Mouse (Mus musculus): ENCODE measurements around the gene Gm28308. TPM values are rescaled to one million over a fixed set of nuclear protein-coding genes. Genes with fewer than 3 reads are reported as not detected.

Gm28308 gene
- polyA plus RNA-seq, 1 experiment from 2014 or later = not detected

GRCm38 (mm10) chr6:52215070-52215469 is 1.9 kb upstream of the Gm28308 start:
- Histone ChIP-seq H3K4me1 (peaks cover 27% of the 10 kb centered on the region), H3K4me3 (no peak overlapping the region), H3K36me3 (no peaks in the 10 kb centered on the region), H3K27ac (replicated peaks) (no peak overlapping the region), H3K9ac (no peak overlapping the region), H3K27me3 (replicated peaks) (peaks cover 100% of the 10 kb centered on the region), H3K4me2 (no peak overlapping the region), H3K9me3 (no peaks in the 10 kb centered on the region)
- no peak for ATAC-seq (ENCODE audit: extremely low read depth, insufficient number of reproducible peaks, low FRiP score, low TSS enrichment)
- WGBS = 17% methylated on average over 3 of the region's 3 CpGs

GRCm38 (mm10) chr6:52214271-52214670 is 1.1 kb upstream of the Gm28308 start:
- no peak overlapping the region for H3K4me2 ChIP-seq
- no peak overlapping the region for H3K27ac ChIP-seq (replicated peaks)
- peaks cover 27% of the 10 kb centered on the region for H3K4me1 ChIP-seq
- WGBS = 19% methylated on average over 5 of the region's 5 CpGs
- no peaks in the 10 kb centered on the region for H3K9me3 ChIP-seq
- no peak overlapping the region for H3K9ac ChIP-seq
- H3K27me3 ChIP-seq (replicated peaks) = peaks cover 100% of the 10 kb centered on the region
- no peaks in the 10 kb centered on the region for H3K36me3 ChIP-seq
- ATAC-seq (ENCODE audit: extremely low read depth, insufficient number of reproducible peaks, low FRiP score, low TSS enrichment) = no peak
- H3K4me3 ChIP-seq = no peak overlapping the region

GRCm38 (mm10) chr6:52212556-52213118 is 502 bp downstream of the Gm28308 start:
- Histone ChIP-seq H3K36me3 (no peaks in the 10 kb centered on the region), H3K4me1 (peaks cover 34% of the 10 kb centered on the region), H3K4me2 (peak overlapping the region; percentile 53), H3K9ac (no peak overlapping the region), H3K4me3 (peak overlapping the region; percentile 41), H3K27ac (replicated peaks) (no peak overlapping the region), H3K27me3 (replicated peaks) (peaks cover 100% of the 10 kb centered on the region), H3K9me3 (no peaks in the 10 kb centered on the region)
- no peak for ATAC-seq (ENCODE audit: extremely low read depth, insufficient number of reproducible peaks, low FRiP score, low TSS enrichment)
- 1% methylated on average over 22 of the region's 22 CpGs for WGBS

- Histone ChIP-seq H3K9me3 (no peaks in the 10 kb centered on the region), H3K4me3 (peak overlapping the region; percentile 41), H3K36me3 (no peaks in the 10 kb centered on the region), H3K27ac (replicated peaks) (no peak overlapping the region), H3K4me1 (peaks cover 27% of the 10 kb centered on the region), H3K4me2 (peak overlapping the region; percentile 53), H3K27me3 (replicated peaks) (peaks cover 100% of the 10 kb centered on the region), H3K9ac (peak overlapping the region; percentile 34; the same call in 1 of the 2 replicates)
- no peak for ATAC-seq (ENCODE audit: extremely low read depth, insufficient number of reproducible peaks, low FRiP score, low TSS enrichment)
- WGBS = 3% methylated on average over 13 of the region's 13 CpGs
Observed at GRCm38 (mm10) chr6:52211961-52212360, 1.2 kb downstream of the Gm28308 start.

GRCm38 (mm10) chr6:52211170-52211935 is 1.8 kb downstream of the Gm28308 start:
- Histone ChIP-seq H3K27ac (replicated peaks) (no peak overlapping the region), H3K4me1 (peaks cover 23% of the 10 kb centered on the region), H3K9me3 (no peaks in the 10 kb centered on the region), H3K4me3 (peak overlapping the region; percentile 41), H3K27me3 (replicated peaks) (peaks cover 100% of the 10 kb centered on the region), H3K4me2 (peak overlapping the region; percentile 53), H3K36me3 (no peaks in the 10 kb centered on the region), H3K9ac (peak overlapping the region; percentile 34; the same call in 1 of the 2 replicates)
- no peak; the same call in 1 of the 2 replicates for ATAC-seq (ENCODE audit: extremely low read depth, insufficient number of reproducible peaks, low FRiP score, low TSS enrichment)
- 2% methylated on average over 37 of the region's 37 CpGs for WGBS

GRCm38 (mm10) chr6:52209685-52210046 is 3.5 kb downstream of the Gm28308 start:
- Histone ChIP-seq H3K4me3 (no peak overlapping the region), H3K9ac (no peak overlapping the region), H3K4me1 (peaks cover 27% of the 10 kb centered on the region), H3K27ac (replicated peaks) (no peak overlapping the region), H3K36me3 (no peaks in the 10 kb centered on the region), H3K9me3 (no peaks in the 10 kb centered on the region), H3K27me3 (replicated peaks) (peaks cover 100% of the 10 kb centered on the region), H3K4me2 (no peak overlapping the region)
- no peak for ATAC-seq (ENCODE audit: extremely low read depth, insufficient number of reproducible peaks, low FRiP score, low TSS enrichment)
- 14% methylated on average over 12 of the region's 12 CpGs for WGBS

GRCm38 (mm10) chr6:52208868-52209684 is 4.1 kb downstream of the Gm28308 start:
- H3K4me1 ChIP-seq = peaks cover 32% of the 10 kb centered on the region
- peak overlapping the region; percentile 54 for H3K4me2 ChIP-seq
- WGBS = 9% methylated on average over 18 of the region's 18 CpGs
- H3K36me3 ChIP-seq = no peaks in the 10 kb centered on the region
- H3K4me3 ChIP-seq = peak overlapping the region; percentile 34
- H3K27ac ChIP-seq (replicated peaks) = no peak overlapping the region
- H3K9ac ChIP-seq = no peak overlapping the region
- no peak for ATAC-seq (ENCODE audit: extremely low read depth, insufficient number of reproducible peaks, low FRiP score, low TSS enrichment)
- no peaks in the 10 kb centered on the region for H3K9me3 ChIP-seq
- H3K27me3 ChIP-seq (replicated peaks) = peaks cover 100% of the 10 kb centered on the region

- no peak for ATAC-seq (ENCODE audit: extremely low read depth, insufficient number of reproducible peaks, low FRiP score, low TSS enrichment)
- no peak within 1 kb of the TSS for H3K9ac ChIP-seq
- H3K4me1 ChIP-seq = peaks cover 41% of the 10 kb centered on the region
- H3K27me3 ChIP-seq (replicated peaks) = peaks cover 100% of the 10 kb centered on the region
- H3K4me2 ChIP-seq = peak within 1 kb of the TSS; percentile 54
- no peaks in the 10 kb centered on the region for H3K36me3 ChIP-seq
- H3K4me3 ChIP-seq = peak within 1 kb of the TSS; percentile 34
- H3K27ac ChIP-seq (replicated peaks) = no peak within 1 kb of the TSS
- WGBS = 1% methylated on average over 45 of the region's 47 CpGs
- H3K9me3 ChIP-seq = no peaks in the 10 kb centered on the region
Observed at GRCm38 (mm10) chr6:52208072-52208867, 4.9 kb downstream of the Gm28308 start, which contains the start of gene Hoxa6. Gene Hoxa6 (minus strand): TSS chr6:52208722.

- H3K27ac ChIP-seq (replicated peaks) = no peak overlapping the region
- H3K9ac ChIP-seq = no peak overlapping the region
- H3K4me3 ChIP-seq = no peak overlapping the region
- no peaks in the 10 kb centered on the region for H3K36me3 ChIP-seq
- no peak overlapping the region for H3K4me2 ChIP-seq
- peaks cover 100% of the 10 kb centered on the region for H3K27me3 ChIP-seq (replicated peaks)
- H3K9me3 ChIP-seq = no peaks in the 10 kb centered on the region
- H3K4me1 ChIP-seq = peaks cover 37% of the 10 kb centered on the region
- ATAC-seq (ENCODE audit: extremely low read depth, insufficient number of reproducible peaks, low FRiP score, low TSS enrichment) = no peak
Observed at GRCm38 (mm10) chr6:52207684-52207976, 5.5 kb downstream of the Gm28308 start.

GRCm38 (mm10) chr6:52206882-52207683 is 6.1 kb downstream of the Gm28308 start:
- Histone ChIP-seq H3K27ac (replicated peaks) (no peak overlapping the region), H3K27me3 (replicated peaks) (peaks cover 100% of the 10 kb centered on the region), H3K4me3 (no peak overlapping the region), H3K4me2 (no peak overlapping the region), H3K9ac (no peak overlapping the region), H3K9me3 (no peaks in the 10 kb centered on the region), H3K4me1 (peaks cover 35% of the 10 kb centered on the region), H3K36me3 (no peaks in the 10 kb centered on the region)
- WGBS = 4% methylated on average over 4 of the region's 4 CpGs
- no peak for ATAC-seq (ENCODE audit: extremely low read depth, insufficient number of reproducible peaks, low FRiP score, low TSS enrichment)
